Mouse (Mus musculus) A20 (cell line): ENCODE results near the gene Acadvl.

Experiments
- DNase-seq: peaks from one replicate; pipeline ENCODE4 v3.0.0-alpha.2; 2011; ENCODE audit warnings: low read depth, low spot score

Acadvl gene

GRCm38 (mm10) chr11:69981141-69981762 lies 34.0 kb downstream of the Acadvl start, which contains the start of gene Ctdnep1:
Gene Ctdnep1, plus strand, starts transcription at chr11:69981156.
- peak; percentile 59 for DNase-seq

- DNase-seq, result peak; percentile 96
Observed at GRCm38 (mm10) chr11:69980196-69981140, 34.7 kb downstream of the Acadvl start.

- DNase-seq, result no peak
Observed at GRCm38 (mm10) chr11:69979827-69980195, 35.4 kb downstream of the Acadvl start.

- no peak for DNase-seq
Observed at GRCm38 (mm10) chr11:69976271-69976670, 38.9 kb downstream of the Acadvl start.

GRCm38 (mm10) chr11:69974907-69975306 lies 40.3 kb downstream of the Acadvl start:
- DNase-seq, result no peak

GRCm38 (mm10) chr11:69970775-69971174 lies 44.4 kb downstream of the Acadvl start:
- peak; percentile 31 for DNase-seq

- DNase-seq, result no peak
Observed at GRCm38 (mm10) chr11:69970222-69970621, 45.0 kb downstream of the Acadvl start.

- no peak for DNase-seq
Observed at GRCm38 (mm10) chr11:69968793-69969192, 46.4 kb downstream of the Acadvl start.

- DNase-seq, result no peak
Observed at GRCm38 (mm10) chr11:69966860-69967517, 48.2 kb downstream of the Acadvl start.

- no peak for DNase-seq
Observed at GRCm38 (mm10) chr11:69966006-69966859, 49.0 kb downstream of the Acadvl start.

GRCm38 (mm10) chr11:69965271-69966005 lies 49.8 kb downstream of the Acadvl start:
- no peak for DNase-seq

- no peak for DNase-seq
Observed at GRCm38 (mm10) chr11:69964650-69965270, 50.5 kb downstream of the Acadvl start, which contains the start of gene Cldn7. Gene Cldn7, plus strand, starts transcription at chr11:69964779.

GRCm38 (mm10) chr11:69961841-69962240 lies 53.4 kb downstream of the Acadvl start:
- DNase-seq, result no peak

- peak; percentile 55 for DNase-seq
Observed at GRCm38 (mm10) chr11:69960616-69961015, 54.6 kb downstream of the Acadvl start.
